In genomic region chr2:165056377-165057085, GRCm38 (mm10) we compare ENCODE assay signal across 1 mouse cellular context.
A peak's percentile ranks its signal among the peaks of the same experiment; 100 is the strongest.
TF ChIP-seq lines count a peak whose summit lies in the region.

No protein-coding gene starts in this region.

TF ChIP-seq in CH12.LX, 34 proteins besides CTCF, POLR2A, EP300 and RAD21 (continued from another document):
- TF ChIP-seq GABPA (IDR thresholded peaks at IDR 0.05; ENCODE audit: insufficient replicate concordance, low read depth, low read length) (no peak), ETS1 (conservative IDR thresholded peaks at IDR 0.05; ENCODE audit: low read depth, low read length) (peak; percentile 81)
